Mouse (Mus musculus): Measurements from ENCODE around the gene Iqschfp. TPM values are rescaled to one million over a fixed set of nuclear protein-coding genes. Genes with fewer than 3 reads are reported as not detected.

Iqschfp gene
- polyA plus RNA-seq, 1 experiment from 2014 or later, result not detected

- no peak overlapping the region for H3K27ac ChIP-seq
- H3K9ac ChIP-seq, result no peak overlapping the region
- 29% methylated on average over 5 of the region's 5 CpGs for WGBS
- no peaks in the 10 kb centered on the region for H3K36me3 ChIP-seq
- H3K4me1 ChIP-seq, result peaks cover 45% of the 10 kb centered on the region
- no peak overlapping the region for H3K4me3 ChIP-seq
- H3K9me3 ChIP-seq, result no peaks in the 10 kb centered on the region
- no peak overlapping the region for H3K4me2 ChIP-seq (replicated peaks)
- ATAC-seq (ENCODE audit: low FRiP score, low read depth), result peak; percentile 52; the same call in 1 of the 2 replicates
- peaks cover 2% of the 10 kb centered on the region; the same call in 1 of the 2 replicates for H3K27me3 ChIP-seq
These were observed 578.6 kb downstream of the Iqschfp start for GRCm38 (mm10) chr3:68470622-68471021.

DNA sequence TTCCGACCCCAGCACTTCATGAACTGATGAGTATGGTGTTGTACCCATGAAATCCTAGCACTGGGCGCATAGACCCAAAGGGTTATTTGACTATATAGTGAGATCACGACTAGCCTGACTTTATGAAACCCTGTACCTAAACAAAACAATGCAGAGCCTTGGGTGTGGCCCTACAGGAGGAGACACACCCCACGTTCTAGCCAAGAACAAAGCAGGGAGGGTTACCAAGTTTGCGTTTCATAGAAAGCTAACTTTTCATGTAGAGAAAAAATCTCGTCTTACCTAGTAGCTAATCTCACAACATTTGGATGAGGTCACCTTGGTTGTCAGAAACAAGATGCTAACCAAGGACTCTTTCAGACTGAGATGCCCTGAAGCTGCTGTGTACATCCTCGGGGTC is 584.3 kb downstream of the Iqschfp start:
- Histone ChIP-seq H3K9me3 (no peaks in the 10 kb centered on the region), H3K9ac (no peak overlapping the region), H3K27ac (no peak overlapping the region), H3K27me3 (peaks cover 21% of the 10 kb centered on the region), H3K4me3 (no peak overlapping the region), H3K4me1 (no peaks in the 10 kb centered on the region), H3K4me2 (replicated peaks) (no peak overlapping the region), H3K36me3 (no peaks in the 10 kb centered on the region)
- 86% methylated on average over 7 of the region's 7 CpGs for WGBS
- no peak for ATAC-seq (ENCODE audit: low FRiP score, low read depth)

DNA sequence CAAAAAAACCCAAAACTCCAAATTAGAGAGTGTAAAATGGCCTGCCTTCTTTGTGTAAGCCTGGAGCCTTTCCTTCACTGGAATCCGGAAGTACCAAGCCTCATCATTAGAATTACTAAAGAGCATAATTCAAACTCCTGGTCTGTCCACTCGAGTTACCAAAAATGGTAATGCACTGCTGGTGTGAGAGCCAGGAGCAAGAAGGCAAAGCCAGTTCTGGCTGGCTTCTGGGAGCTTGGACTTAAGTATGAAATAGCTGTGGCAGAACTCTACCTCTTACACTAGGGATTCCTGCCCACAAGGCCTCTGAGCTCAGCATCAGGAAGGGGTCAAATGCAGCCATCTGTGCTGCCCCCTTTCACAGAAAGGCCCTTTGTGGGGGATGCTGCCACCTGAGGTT is 585.4 kb downstream of the Iqschfp start:
- Histone ChIP-seq H3K9me3 (no peaks in the 10 kb centered on the region), H3K9ac (no peak overlapping the region), H3K36me3 (no peaks in the 10 kb centered on the region), H3K4me1 (no peaks in the 10 kb centered on the region), H3K4me3 (no peak overlapping the region), H3K27me3 (peaks cover 21% of the 10 kb centered on the region), H3K27ac (no peak overlapping the region), H3K4me2 (replicated peaks) (no peak overlapping the region)
- 53% methylated on average over 2 of the region's 2 CpGs for WGBS
- no peak for ATAC-seq (ENCODE audit: low FRiP score, low read depth)

- Histone ChIP-seq H3K4me3 (no peak overlapping the region), H3K4me1 (no peaks in the 10 kb centered on the region), H3K27ac (no peak overlapping the region), H3K27me3 (peaks cover 25% of the 10 kb centered on the region), H3K9me3 (no peaks in the 10 kb centered on the region), H3K9ac (no peak overlapping the region), H3K36me3 (no peaks in the 10 kb centered on the region), H3K4me2 (replicated peaks) (no peak overlapping the region)
- WGBS, result 75% methylated on average over 6 of the region's 6 CpGs
- ATAC-seq (ENCODE audit: low FRiP score, low read depth), result no peak
These were observed 587.2 kb downstream of the Iqschfp start for GRCm38 (mm10) chr3:68479266-68479665.

- H3K27ac ChIP-seq, result no peak overlapping the region
- no peak overlapping the region for H3K9ac ChIP-seq
- no peak overlapping the region for H3K4me3 ChIP-seq
- H3K4me2 ChIP-seq (replicated peaks), result no peak overlapping the region
- ATAC-seq (ENCODE audit: low FRiP score, low read depth), result no peak
- peaks cover 10% of the 10 kb centered on the region for H3K4me1 ChIP-seq
- H3K36me3 ChIP-seq, result no peaks in the 10 kb centered on the region
- WGBS, result 89% methylated on average over 3 of the region's 3 CpGs
- peaks cover 13% of the 10 kb centered on the region; the same call in 1 of the 2 replicates for H3K27me3 ChIP-seq
- no peaks in the 10 kb centered on the region for H3K9me3 ChIP-seq
These were observed 591.5 kb downstream of the Iqschfp start for GRCm38 (mm10) chr3:68483517-68483916.

DNA sequence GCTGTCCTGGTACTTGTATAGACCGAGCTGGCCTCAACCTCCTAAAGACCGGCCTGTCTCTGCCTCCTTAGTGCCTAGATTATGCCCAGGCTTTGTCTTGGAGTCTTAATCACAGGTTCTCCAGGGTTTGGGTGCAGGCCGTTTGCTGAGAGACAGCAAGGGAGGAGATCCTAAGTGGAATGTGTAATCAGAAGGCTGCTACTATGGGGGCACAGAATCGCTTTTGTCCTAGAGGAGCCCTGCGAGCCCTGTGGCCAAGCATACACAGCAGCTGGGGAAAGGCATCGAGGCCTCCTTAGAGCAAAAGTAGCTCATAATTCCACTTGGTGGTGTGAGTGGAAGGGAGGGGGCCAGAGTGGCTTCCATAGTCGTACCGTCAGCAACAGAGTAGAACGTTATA is 592.0 kb downstream of the Iqschfp start:
- Histone ChIP-seq H3K27ac (no peak overlapping the region), H3K9me3 (no peaks in the 10 kb centered on the region), H3K4me1 (peaks cover 15% of the 10 kb centered on the region), H3K9ac (no peak overlapping the region), H3K27me3 (peaks cover 11% of the 10 kb centered on the region; the same call in 1 of the 2 replicates), H3K36me3 (no peaks in the 10 kb centered on the region), H3K4me2 (replicated peaks) (no peak overlapping the region), H3K4me3 (no peak overlapping the region)
- ATAC-seq (ENCODE audit: low FRiP score, low read depth), result no peak
- WGBS, result 73% methylated on average over 9 of the region's 9 CpGs

DNA sequence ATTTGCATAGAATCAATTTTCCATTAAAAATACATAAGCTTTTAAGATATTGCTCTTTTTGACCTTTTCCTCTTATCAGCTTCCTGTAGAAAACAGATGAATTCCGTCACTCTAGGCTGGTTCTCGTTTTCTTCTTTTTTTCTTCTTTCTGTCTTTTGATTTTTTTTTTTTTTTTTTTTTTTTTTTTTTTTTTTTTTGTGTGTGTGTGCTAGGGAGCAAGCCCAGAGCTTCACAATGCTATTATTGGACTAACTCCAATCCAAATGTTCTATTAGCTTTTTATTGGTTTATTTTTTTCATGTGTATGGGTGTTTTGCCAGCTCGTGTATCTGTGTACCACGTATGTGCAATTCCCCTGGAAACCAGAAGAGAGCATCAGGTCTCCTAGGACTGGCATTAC is 592.5 kb downstream of the Iqschfp start:
- ATAC-seq (ENCODE audit: low FRiP score, low read depth), result no peak
- peaks cover 17% of the 10 kb centered on the region for H3K4me1 ChIP-seq
- H3K4me3 ChIP-seq, result no peak overlapping the region
- H3K9ac ChIP-seq, result no peak overlapping the region
- H3K27ac ChIP-seq, result no peak overlapping the region
- no peak overlapping the region for H3K4me2 ChIP-seq (replicated peaks)
- peaks cover 7% of the 10 kb centered on the region; the same call in 1 of the 2 replicates for H3K27me3 ChIP-seq
- H3K36me3 ChIP-seq, result no peaks in the 10 kb centered on the region
- H3K9me3 ChIP-seq, result no peaks in the 10 kb centered on the region
- 69% methylated on average over 4 of the region's 4 CpGs for WGBS

GRCm38 (mm10) chr3:68487621-68488020 is 595.6 kb downstream of the Iqschfp start:
- WGBS, result 67% methylated on average over 1 of the region's 1 CpGs
- Histone ChIP-seq H3K4me1 (peaks cover 33% of the 10 kb centered on the region), H3K27me3 (peaks cover 18% of the 10 kb centered on the region; the same call in 1 of the 2 replicates)

DNA sequence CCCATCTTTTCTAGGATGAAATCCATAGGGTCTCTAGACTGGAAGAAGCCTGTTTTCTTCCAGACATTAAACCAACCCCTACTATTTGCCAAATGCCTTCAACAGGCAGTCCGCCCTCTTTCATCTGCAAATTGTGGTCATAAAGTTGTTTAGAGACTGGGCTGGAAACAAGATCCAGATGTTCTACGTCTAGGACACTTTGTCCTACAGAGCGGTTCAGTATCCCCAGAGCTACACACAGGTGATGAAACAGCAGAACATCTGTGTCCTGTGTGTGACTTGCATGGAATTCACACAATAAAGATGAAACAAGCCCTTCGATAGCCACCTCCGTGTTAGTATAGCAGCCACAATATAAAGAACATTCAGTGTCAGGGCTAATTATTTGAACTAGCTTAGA is 596.3 kb downstream of the Iqschfp start:
- Histone ChIP-seq H3K9ac (no peak overlapping the region), H3K27ac (no peak overlapping the region), H3K4me2 (replicated peaks) (no peak overlapping the region), H3K4me3 (no peak overlapping the region), H3K4me1 (peaks cover 40% of the 10 kb centered on the region), H3K27me3 (peaks cover 18% of the 10 kb centered on the region; the same call in 1 of the 2 replicates), H3K36me3 (no peaks in the 10 kb centered on the region), H3K9me3 (no peaks in the 10 kb centered on the region)
- peak; percentile 71 for ATAC-seq (ENCODE audit: low FRiP score, low read depth)
- 3% methylated on average over 5 of the region's 5 CpGs for WGBS

More at GRCm38 (mm10) chr3:68487621-68488020, 595.6 kb downstream of the Iqschfp start:
- Histone ChIP-seq H3K9me3 (no peaks in the 10 kb centered on the region), H3K27ac (no peak overlapping the region), H3K4me3 (no peak overlapping the region), H3K4me2 (replicated peaks) (no peak overlapping the region), H3K36me3 (no peaks in the 10 kb centered on the region), H3K9ac (no peak overlapping the region)
- ATAC-seq (ENCODE audit: low FRiP score, low read depth), result no peak

GRCm38 (mm10) chr3:68491516-68491915 is 599.5 kb downstream of the Iqschfp start:
- ATAC-seq (ENCODE audit: low FRiP score, low read depth), result no peak
- no peak overlapping the region for H3K9ac ChIP-seq
- H3K4me1 ChIP-seq, result peaks cover 56% of the 10 kb centered on the region
- WGBS, result 39% methylated on average over 6 of the region's 6 CpGs
- no peak overlapping the region for H3K27ac ChIP-seq
- H3K36me3 ChIP-seq, result no peaks in the 10 kb centered on the region
- H3K4me2 ChIP-seq (replicated peaks), result no peak overlapping the region
- no peaks in the 10 kb centered on the region for H3K9me3 ChIP-seq
- H3K27me3 ChIP-seq, result peaks cover 19% of the 10 kb centered on the region
- H3K4me3 ChIP-seq, result no peak overlapping the region

GRCm38 (mm10) chr3:68492066-68492465 is 600.0 kb downstream of the Iqschfp start:
- 37% methylated on average over 1 of the region's 1 CpGs for WGBS
- H3K4me2 ChIP-seq (replicated peaks), result peak overlapping the region; percentile 99; the same call in 1 of the 2 replicates

GRCm38 (mm10) chr3:68492513-68492912 is 600.5 kb downstream of the Iqschfp start:
- peak overlapping the region; percentile 99 for H3K4me2 ChIP-seq (replicated peaks)
- no peaks in the 10 kb centered on the region for H3K36me3 ChIP-seq
- H3K4me3 ChIP-seq, result peak overlapping the region; percentile 77; the same call in 1 of the 2 replicates
- 14% methylated on average over 3 of the region's 3 CpGs for WGBS
- peaks cover 58% of the 10 kb centered on the region for H3K4me1 ChIP-seq
- no peaks in the 10 kb centered on the region for H3K9me3 ChIP-seq
- no peak overlapping the region for H3K9ac ChIP-seq
- peak overlapping the region; percentile 84; the same call in 1 of the 2 replicates for H3K27ac ChIP-seq
- ATAC-seq (ENCODE audit: low FRiP score, low read depth), result no peak
- peaks cover 21% of the 10 kb centered on the region for H3K27me3 ChIP-seq

More at GRCm38 (mm10) chr3:68492066-68492465, 600.0 kb downstream of the Iqschfp start:
- Histone ChIP-seq H3K4me1 (peaks cover 58% of the 10 kb centered on the region), H3K36me3 (no peaks in the 10 kb centered on the region), H3K9ac (no peak overlapping the region), H3K27ac (no peak overlapping the region), H3K4me3 (no peak overlapping the region), H3K27me3 (peaks cover 21% of the 10 kb centered on the region), H3K9me3 (no peaks in the 10 kb centered on the region)
- ATAC-seq (ENCODE audit: low FRiP score, low read depth), result no peak

DNA sequence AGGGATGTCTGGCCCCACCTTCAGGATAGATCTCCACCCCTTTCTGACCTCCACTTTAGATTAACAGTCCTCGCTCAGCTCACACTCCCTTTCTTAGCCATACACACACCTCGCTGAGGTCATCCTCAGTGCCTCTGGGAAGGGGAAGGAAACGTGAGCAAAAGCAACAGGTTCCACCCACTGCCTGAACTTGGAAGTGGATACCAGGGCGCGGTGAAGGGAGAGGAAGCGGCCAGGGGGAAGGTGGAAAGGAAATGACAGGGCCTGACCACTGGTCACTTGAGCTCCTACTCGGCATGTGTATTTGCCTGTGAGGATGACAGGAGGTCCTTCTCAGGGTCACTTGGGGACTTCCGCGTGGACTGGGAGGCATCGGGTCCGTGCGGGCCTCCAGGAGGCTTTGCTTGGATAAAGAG is 601.1 kb downstream of the Iqschfp start:
- ATAC-seq (ENCODE audit: low FRiP score, low read depth), result peak; percentile 16; the same call in 1 of the 2 replicates
- H3K36me3 ChIP-seq, result no peaks in the 10 kb centered on the region
- H3K9ac ChIP-seq, result peak overlapping the region; percentile 80
- H3K27me3 ChIP-seq, result peaks cover 21% of the 10 kb centered on the region
- H3K4me1 ChIP-seq, result peaks cover 51% of the 10 kb centered on the region
- H3K9me3 ChIP-seq, result no peaks in the 10 kb centered on the region
- peak overlapping the region; percentile 77 for H3K4me3 ChIP-seq
- WGBS, result 0% methylated on average over 12 of the region's 12 CpGs
- peak overlapping the region; percentile 99 for H3K4me2 ChIP-seq (replicated peaks)
- peak overlapping the region; percentile 84 for H3K27ac ChIP-seq
